Mouse (Mus musculus) forebrain, embryonic 15.5 days (tissue): ENCODE results near the gene Plppr3. TPM values are rescaled to one million over a fixed set of nuclear protein-coding genes. Genes with fewer than 3 reads are reported as not detected.
A peak's percentile ranks its signal among the peaks of the same experiment; 100 is the strongest.

Source experiments
- ATAC-seq: fragments of 200-750 bp; cut with Nextera tagmentation; replicated peaks from 2 replicates; pipeline ENCODE4 v1.8.0; 2017; ENCODE audit warnings: mild to moderate bottlenecking, moderate TSS enrichment, moderate library complexity
- H3K27ac ChIP-seq: fragments of 300-500 bp; sonication (generic); replicated peaks from 2 replicates; pipeline ENCODE4 v1.5.1; 2015; ENCODE audit warnings: mild to moderate bottlenecking, inconsistent platforms
- H3K27me3 ChIP-seq: fragments of 300-500 bp; sonication (generic); 2 replicates; pipeline ENCODE4 v1.6.1; 2015; ENCODE audit warnings: inconsistent platforms
- H3K36me3 ChIP-seq: fragments of 300-500 bp; sonication (generic); 2 replicates; pipeline ENCODE4 v1.6.1; 2015; ENCODE audit warnings: mild to moderate bottlenecking, inconsistent platforms
- H3K4me1 ChIP-seq: fragments of 300-500 bp; sonication (generic); 2 replicates; pipeline ENCODE4 v1.6.1; 2015; ENCODE audit warnings: inconsistent platforms
- H3K4me2 ChIP-seq: fragments of 300-500 bp; sonication (generic); replicated peaks from 2 replicates; pipeline ENCODE4 v1.6.1; 2015; ENCODE audit warnings: mild to moderate bottlenecking, inconsistent platforms
- H3K4me3 ChIP-seq: fragments of 300-500 bp; sonication (generic); 2 replicates; pipeline ENCODE4 v1.5.1; 2015; ENCODE audit warnings: mild to moderate bottlenecking, inconsistent platforms
- H3K9ac ChIP-seq: fragments of 300-500 bp; sonication (generic); replicated peaks from 2 replicates; pipeline ENCODE4 v1.6.1; 2015; ENCODE audit warnings: mild to moderate bottlenecking, inconsistent platforms
- H3K9me3 ChIP-seq: fragments of 300-500 bp; sonication (generic); 2 replicates; pipeline ENCODE4 v1.6.1; 2016; ENCODE audit warnings: inconsistent platforms
- WGBS: fragments of 180-500 bp; shearing (Covaris S2); methylation state at CpG from one replicate; pipeline ENCODE4 v1.1.7; 2015; ENCODE audit warnings: mixed read lengths; 5-methylcytosine and 5-hydroxymethylcytosine counted together
- polyA plus RNA-seq: library from polyadenylated mRNA; unstranded; fragments of >200 nt; fragmentation: Nextera tagmentation; extraction: Ambion mirVana; gene quantifications from 2 replicates; pipeline ENCODE4 v1.2.1, GENCODE M21; 2015

Plppr3 gene
- polyA plus RNA-seq, 1 experiment from 2014 or later, result 410 TPM

DNA sequence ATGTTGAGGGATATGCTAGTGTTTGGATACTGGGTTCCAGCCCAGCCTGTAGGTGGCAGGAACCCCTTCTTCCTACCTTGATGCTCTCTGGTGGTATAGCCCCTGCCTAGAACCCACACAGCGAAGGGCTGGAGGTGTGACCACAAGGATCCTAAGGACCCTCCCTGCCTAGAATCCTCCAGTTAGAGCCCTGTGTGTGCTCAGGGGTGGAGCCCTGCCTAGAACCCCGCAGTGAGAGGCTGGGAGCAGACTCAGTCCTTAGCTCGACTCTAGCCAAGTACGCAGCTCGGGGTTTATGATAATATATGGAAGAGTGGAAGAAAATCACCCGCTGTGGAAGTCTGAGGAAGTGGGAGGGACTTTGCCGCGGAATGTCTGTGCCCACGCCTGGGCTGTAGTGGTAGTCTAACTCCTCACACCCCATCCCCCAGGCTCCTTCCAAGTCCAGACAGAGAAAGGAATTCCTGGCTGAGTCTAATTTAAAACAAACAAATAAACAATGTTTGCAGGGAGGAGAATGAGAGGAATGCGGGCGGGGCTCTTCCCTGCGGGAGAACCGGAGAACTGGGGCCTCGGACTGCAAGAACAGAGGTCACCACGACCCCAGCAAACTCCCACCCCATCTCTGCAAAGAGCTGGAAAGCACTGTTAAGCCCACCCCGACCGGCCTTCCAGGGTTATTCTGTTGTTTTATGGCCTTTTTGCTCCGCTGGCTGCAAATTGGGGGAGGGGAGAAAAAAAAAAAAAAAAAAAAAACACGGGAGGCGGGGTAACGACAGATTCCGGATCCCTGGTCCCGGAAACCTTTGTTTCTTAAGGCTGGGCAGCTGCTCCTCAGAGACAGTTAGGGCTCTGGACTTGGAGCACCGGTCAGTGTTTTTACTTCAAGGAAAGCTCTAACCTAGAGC lies 33.5 kb downstream of the Plppr3 start:
- WGBS, result under 1% methylated on average over 24 of the region's 24 CpGs
- H3K36me3 ChIP-seq, result no peaks in the 10 kb centered on the region
- no peaks in the 10 kb centered on the region for H3K27me3 ChIP-seq
- peak; percentile 87 for ATAC-seq
- H3K4me1 ChIP-seq, result peaks cover 17% of the 10 kb centered on the region
- H3K4me2 ChIP-seq, result peak overlapping the region; percentile 67
- peak overlapping the region; percentile 51 for H3K9ac ChIP-seq
- H3K27ac ChIP-seq, result peak overlapping the region; percentile 78
- H3K4me3 ChIP-seq, result peak overlapping the region; percentile 39
- no peaks in the 10 kb centered on the region for H3K9me3 ChIP-seq

DNA sequence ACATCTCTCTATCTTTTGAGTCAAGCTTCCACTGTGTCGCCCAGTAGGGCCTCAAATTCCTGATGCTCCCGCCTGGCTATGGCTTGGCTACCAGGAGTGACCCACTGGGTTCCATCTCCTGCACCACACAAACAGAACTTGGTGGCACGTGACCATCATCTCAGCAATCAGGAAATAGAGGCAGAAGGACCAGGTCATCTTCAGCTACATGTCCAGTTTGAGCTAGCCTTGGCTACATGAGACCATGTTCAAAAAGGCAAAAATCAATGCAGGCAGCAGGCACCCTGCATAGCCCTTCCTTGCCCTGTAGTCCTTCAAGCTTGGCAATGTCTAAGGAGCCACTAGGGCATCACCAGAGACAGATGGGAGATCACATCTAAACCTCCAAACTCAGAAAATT lies 34.3 kb downstream of the Plppr3 start:
- WGBS, result 90% methylated on average over 3 of the region's 3 CpGs
- no peaks in the 10 kb centered on the region for H3K27me3 ChIP-seq
- peak overlapping the region; percentile 78 for H3K27ac ChIP-seq
- no peak overlapping the region for H3K4me3 ChIP-seq
- H3K9ac ChIP-seq, result 0 out of 2 replicates have a peak overlapping the region, but pooled peaks have one; percentile 51
- no peaks in the 10 kb centered on the region for H3K36me3 ChIP-seq
- no peak for ATAC-seq
- no peaks in the 10 kb centered on the region for H3K9me3 ChIP-seq
- peaks cover 17% of the 10 kb centered on the region for H3K4me1 ChIP-seq
- no peak overlapping the region for H3K4me2 ChIP-seq

DNA sequence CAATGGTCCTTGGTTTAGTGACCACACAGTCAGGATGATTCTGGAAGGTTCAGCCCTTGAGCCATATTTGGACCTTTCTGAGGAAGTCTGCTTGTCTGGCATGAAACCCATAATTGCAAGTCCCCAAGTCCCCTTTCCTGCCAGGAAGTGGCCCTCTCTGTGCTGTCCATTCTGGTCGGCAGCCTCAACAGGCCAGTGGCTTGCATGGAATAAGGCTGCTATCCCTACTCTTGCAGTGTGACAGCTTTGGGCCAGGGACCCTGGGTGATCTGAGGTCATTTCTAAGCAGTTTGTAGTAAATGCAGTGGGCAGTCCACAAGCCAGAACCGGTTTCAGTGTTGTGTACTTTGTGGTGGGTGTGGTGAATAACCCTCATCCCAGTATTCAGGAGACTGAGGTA lies 36.3 kb downstream of the Plppr3 start:
- Histone ChIP-seq H3K4me2 (no peak overlapping the region), H3K9ac (no peak overlapping the region), H3K36me3 (no peaks in the 10 kb centered on the region), H3K27ac (no peak overlapping the region), H3K9me3 (no peaks in the 10 kb centered on the region), H3K27me3 (no peaks in the 10 kb centered on the region), H3K4me3 (no peak overlapping the region), H3K4me1 (peaks cover 14% of the 10 kb centered on the region)
- 85% methylated on average over 2 of the region's 2 CpGs for WGBS
- ATAC-seq, result no peak

DNA sequence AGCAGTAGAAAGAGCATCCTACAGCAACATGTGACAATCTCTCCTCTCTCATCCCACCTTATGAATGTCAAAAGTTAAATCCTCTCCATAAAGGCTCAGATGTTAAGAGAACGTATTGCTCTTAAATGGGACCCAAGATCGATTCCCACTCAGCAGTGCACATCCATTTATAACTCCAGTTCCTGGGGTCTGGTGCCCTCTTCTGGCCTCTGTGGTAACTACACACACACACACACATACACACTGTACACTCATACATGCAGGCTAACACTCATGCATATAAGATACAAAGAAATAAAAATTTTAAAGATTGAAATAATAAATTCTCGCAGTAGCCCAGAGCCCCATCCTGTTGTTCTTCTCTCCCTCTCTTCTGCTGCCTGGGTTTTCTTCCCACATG lies 37.5 kb downstream of the Plppr3 start:
- WGBS, result 97% methylated on average over 3 of the region's 3 CpGs
- H3K27ac ChIP-seq, result no peak overlapping the region
- H3K4me1 ChIP-seq, result peaks cover 13% of the 10 kb centered on the region
- H3K9ac ChIP-seq, result no peak overlapping the region
- no peaks in the 10 kb centered on the region for H3K36me3 ChIP-seq
- H3K4me3 ChIP-seq, result no peak overlapping the region
- H3K27me3 ChIP-seq, result no peaks in the 10 kb centered on the region
- no peak overlapping the region for H3K4me2 ChIP-seq
- no peak for ATAC-seq
- no peaks in the 10 kb centered on the region for H3K9me3 ChIP-seq

DNA sequence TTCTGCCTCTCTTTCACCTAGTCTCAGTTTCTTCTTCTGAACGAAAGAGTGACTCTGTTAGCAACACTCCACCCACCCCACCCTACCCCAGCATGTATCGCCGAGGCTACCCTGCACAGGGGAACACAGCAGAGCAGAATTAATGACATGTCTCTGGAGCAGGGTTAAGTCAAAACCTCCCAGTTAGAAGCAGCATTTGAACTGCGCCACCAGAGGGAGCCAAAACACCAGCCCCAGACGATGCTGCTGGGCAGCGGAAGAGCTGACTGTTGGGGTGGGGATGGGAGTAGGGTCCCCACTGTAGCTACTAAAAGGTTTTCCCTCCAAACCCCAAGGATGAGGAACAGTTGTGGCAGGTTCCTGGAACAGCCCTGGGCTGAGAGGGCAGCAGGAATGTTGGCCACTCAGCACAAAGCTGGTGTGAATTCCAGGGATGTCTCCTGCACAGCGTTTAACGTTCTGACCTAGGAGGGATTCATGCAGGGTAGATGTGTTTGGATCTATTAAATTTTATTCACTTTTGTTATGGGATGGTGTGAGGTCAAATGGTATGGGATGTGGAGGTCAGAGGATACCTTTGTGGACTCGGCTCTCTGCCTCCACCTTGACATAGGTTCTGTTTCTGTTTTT lies 39.5 kb downstream of the Plppr3 start:
- Histone ChIP-seq H3K9me3 (no peaks in the 10 kb centered on the region), H3K4me2 (no peak overlapping the region), H3K27ac (no peak overlapping the region), H3K4me1 (peaks cover 3% of the 10 kb centered on the region; the same call in 1 of the 2 replicates), H3K27me3 (no peaks in the 10 kb centered on the region), H3K9ac (no peak overlapping the region), H3K36me3 (no peaks in the 10 kb centered on the region), H3K4me3 (no peak overlapping the region)
- ATAC-seq, result peak; percentile 66
- 24% methylated on average over 9 of the region's 9 CpGs for WGBS

DNA sequence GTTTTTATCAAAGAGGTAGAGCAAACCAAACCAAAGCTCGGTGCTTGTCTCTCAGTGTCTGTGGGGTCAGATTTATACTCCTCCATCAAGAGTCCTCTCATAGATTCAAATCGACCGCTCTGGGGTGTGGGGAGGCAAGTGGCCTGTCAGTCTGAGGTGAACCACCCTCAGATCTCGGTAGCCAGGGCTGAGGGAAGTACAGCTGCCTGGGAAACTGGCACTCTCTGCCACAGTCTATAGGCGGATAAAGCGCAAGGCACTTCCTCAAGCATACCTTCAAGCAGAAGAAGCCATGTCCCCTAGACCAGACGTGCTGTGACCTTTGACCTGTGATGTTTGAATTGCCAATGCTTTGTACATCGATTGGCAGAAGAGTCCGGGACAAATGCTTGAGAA lies 41.6 kb downstream of the Plppr3 start:
- Histone ChIP-seq H3K27ac (no peak overlapping the region), H3K4me1 (peaks cover 3% of the 10 kb centered on the region; the same call in 1 of the 2 replicates), H3K9me3 (no peaks in the 10 kb centered on the region), H3K4me2 (no peak overlapping the region), H3K27me3 (no peaks in the 10 kb centered on the region), H3K9ac (no peak overlapping the region), H3K36me3 (no peaks in the 10 kb centered on the region), H3K4me3 (no peak overlapping the region)
- ATAC-seq, result no peak
- WGBS, result 76% methylated on average over 9 of the region's 9 CpGs

DNA sequence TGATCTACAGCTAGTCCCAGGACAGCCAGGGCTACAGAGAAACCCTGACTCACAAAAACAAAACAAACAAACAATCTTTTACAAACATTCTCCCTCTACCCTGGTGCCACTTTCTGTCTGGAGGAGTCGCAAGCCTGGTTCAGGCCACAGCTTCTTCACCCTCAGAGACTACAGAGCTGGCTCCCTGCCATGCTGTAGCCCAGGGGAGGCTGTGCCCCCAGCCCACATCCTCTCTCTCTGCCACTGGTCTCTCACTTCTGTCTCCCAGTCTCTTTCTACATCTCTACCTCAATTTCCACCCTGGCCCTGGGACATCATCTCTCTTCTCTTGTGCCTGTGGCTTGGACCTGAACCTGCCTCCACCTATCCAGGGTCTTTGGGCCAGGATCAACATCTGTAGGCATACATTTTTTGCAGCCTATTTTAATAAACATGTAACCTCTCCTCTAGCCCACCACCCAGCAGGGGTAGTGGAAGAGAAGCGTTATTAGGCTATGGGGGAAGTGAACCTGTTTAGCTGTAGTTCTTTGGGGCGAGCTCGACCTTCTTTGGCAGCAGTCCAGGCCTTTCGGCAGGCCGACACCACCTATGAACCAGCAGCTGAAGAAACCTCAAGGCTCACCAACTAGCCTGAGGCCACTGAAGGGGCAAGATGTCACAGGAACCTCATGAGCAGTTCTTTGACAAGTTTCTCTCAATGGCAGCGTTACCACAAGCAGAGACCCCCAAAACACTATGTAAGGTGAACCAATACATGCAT lies 42.2 kb downstream of the Plppr3 start:
- ATAC-seq, result no peak
- no peak overlapping the region for H3K4me3 ChIP-seq
- H3K4me2 ChIP-seq, result no peak overlapping the region
- H3K9me3 ChIP-seq, result no peaks in the 10 kb centered on the region
- 60% methylated on average over 7 of the region's 7 CpGs for WGBS
- H3K4me1 ChIP-seq, result peaks cover 3% of the 10 kb centered on the region; the same call in 1 of the 2 replicates
- 0 out of 2 replicates have a peak overlapping the region, but pooled peaks have one; percentile 1 for H3K9ac ChIP-seq
- no peaks in the 10 kb centered on the region for H3K36me3 ChIP-seq
- H3K27ac ChIP-seq, result no peak overlapping the region
- no peaks in the 10 kb centered on the region for H3K27me3 ChIP-seq

DNA sequence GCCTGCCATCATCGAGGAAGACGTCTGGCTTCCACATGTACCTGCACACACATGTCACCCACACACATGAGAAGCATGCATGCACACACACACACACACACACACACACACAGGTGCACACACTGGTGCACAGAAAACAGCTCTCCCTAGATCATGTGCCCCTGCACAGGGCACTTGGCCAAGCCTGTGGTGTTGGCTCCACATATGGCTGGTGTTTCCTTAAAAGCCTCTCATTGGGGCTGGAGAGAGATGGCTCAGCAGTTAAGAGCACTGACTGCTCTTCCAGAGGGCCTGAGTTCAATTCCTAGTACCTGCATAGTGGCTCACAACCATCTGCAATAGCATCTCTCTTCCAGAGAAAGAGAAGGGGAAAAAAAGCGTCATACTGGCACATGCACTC lies 42.9 kb downstream of the Plppr3 start:
- no peak overlapping the region for H3K27ac ChIP-seq
- no peak overlapping the region for H3K4me2 ChIP-seq
- ATAC-seq, result no peak
- no peak overlapping the region for H3K4me3 ChIP-seq
- no peaks in the 10 kb centered on the region for H3K27me3 ChIP-seq
- WGBS, result 90% methylated on average over 3 of the region's 3 CpGs
- peaks cover 3% of the 10 kb centered on the region; the same call in 1 of the 2 replicates for H3K4me1 ChIP-seq
- H3K9me3 ChIP-seq, result no peaks in the 10 kb centered on the region
- H3K9ac ChIP-seq, result 0 out of 2 replicates have a peak overlapping the region, but pooled peaks have one; percentile 1
- no peaks in the 10 kb centered on the region for H3K36me3 ChIP-seq

DNA sequence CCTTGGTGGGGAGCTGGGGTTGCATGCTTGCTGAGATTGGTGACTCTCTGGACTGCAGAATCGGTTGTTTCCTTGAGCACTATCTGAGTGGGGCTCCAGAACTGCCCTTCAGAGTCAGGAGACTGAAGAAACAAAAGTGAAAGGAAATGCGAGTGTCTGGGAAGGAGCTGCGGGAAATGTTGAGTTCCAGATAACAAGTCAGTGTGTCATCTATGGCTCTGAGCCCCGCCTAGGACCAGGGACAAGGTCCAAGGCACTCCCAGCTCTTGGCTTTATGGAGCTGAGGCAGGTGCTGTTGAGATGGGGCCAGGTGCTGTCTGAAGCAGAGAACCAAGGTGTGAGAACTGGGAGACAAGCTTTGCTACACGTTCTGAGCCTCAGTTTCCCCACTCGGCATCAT lies 50.0 kb downstream of the Plppr3 start:
- H3K27ac ChIP-seq, result no peak overlapping the region
- no peak overlapping the region for H3K4me3 ChIP-seq
- WGBS, result 73% methylated on average over 6 of the region's 6 CpGs
- ATAC-seq, result no peak
- no peaks in the 10 kb centered on the region for H3K27me3 ChIP-seq
- peaks cover 19% of the 10 kb centered on the region for H3K36me3 ChIP-seq
- H3K9ac ChIP-seq, result no peak overlapping the region
- no peak overlapping the region for H3K4me2 ChIP-seq
- H3K4me1 ChIP-seq, result no peaks in the 10 kb centered on the region
- no peaks in the 10 kb centered on the region for H3K9me3 ChIP-seq

DNA sequence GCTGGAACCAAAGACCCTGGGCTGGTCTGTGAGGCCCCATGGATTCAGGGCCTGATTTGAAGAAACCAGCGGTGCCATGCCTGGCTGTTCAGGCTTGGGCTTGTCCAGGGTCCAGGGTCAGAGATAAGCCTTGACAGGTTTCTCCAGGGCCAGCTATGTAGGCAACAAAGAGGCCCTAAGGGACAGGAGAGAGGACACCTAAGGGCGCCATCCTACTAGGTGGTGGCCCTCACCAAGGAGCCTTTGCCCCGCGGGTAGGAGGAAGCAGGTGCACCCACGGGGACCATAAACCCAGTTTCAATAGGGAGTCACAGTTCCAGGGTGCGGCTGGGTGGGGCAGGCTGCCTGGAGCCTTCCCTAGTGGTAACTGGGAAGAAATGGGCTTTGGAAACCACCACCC lies 51.4 kb downstream of the Plppr3 start:
- H3K27ac ChIP-seq, result no peak overlapping the region
- WGBS, result 81% methylated on average over 6 of the region's 6 CpGs

DNA sequence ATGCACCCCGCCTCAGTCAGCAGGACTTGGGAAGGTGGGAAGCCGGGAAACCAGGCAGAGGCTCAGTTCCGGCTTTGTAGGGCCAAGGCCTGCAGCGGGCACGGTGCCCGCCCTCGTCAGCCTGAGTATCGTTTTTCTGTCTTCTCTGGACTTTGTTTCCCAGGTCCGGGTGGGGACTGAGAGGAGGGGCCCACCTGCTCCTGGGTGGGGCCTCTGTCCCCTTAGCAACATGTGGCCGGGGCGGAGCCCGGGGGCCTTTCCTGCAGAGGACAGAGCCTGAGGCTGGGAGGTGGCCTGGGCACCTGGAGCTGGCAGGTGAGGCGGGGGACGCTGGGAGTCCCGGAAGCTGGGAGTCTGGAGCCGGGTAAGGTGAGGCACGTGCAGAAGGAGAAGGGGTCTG lies 52.1 kb downstream of the Plppr3 start:
- Histone ChIP-seq H3K36me3 (peaks cover 34% of the 10 kb centered on the region), H3K4me2 (no peak overlapping the region), H3K27ac (no peak overlapping the region), H3K27me3 (no peaks in the 10 kb centered on the region), H3K9me3 (no peaks in the 10 kb centered on the region), H3K9ac (no peak overlapping the region), H3K4me3 (no peak overlapping the region), H3K4me1 (no peaks in the 10 kb centered on the region)
- 37% methylated on average over 17 of the region's 17 CpGs for WGBS
- no peak for ATAC-seq

More for the DNA sequence above, 51.4 kb downstream of the Plppr3 start:
- Histone ChIP-seq H3K36me3 (peaks cover 33% of the 10 kb centered on the region), H3K4me2 (no peak overlapping the region), H3K27me3 (no peaks in the 10 kb centered on the region), H3K4me1 (no peaks in the 10 kb centered on the region), H3K9me3 (no peaks in the 10 kb centered on the region), H3K4me3 (no peak overlapping the region), H3K9ac (no peak overlapping the region)
- ATAC-seq, result no peak

DNA sequence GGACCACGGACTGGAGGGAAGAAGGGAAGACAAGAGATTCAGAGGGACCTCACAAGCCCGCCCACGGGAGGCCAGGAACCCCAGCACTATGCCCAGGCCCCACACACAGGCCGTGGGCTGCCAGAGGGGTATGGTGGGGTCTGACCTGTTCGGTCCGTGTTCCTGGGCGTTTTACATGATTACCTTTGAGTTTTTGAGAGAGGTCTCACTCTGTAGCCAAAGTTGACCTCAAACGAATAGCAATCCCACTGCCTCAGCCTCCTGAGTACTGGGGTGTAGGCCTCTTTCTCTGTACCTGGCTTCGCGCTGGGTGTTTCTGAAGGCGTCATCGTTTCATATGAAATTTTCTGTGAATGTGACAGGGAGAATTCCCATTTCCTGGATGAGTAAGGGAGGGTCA lies 52.7 kb downstream of the Plppr3 start:
- Histone ChIP-seq H3K9ac (no peak overlapping the region), H3K27ac (no peak overlapping the region), H3K4me2 (no peak overlapping the region), H3K36me3 (peaks cover 39% of the 10 kb centered on the region), H3K4me3 (no peak overlapping the region), H3K9me3 (no peaks in the 10 kb centered on the region), H3K27me3 (no peaks in the 10 kb centered on the region), H3K4me1 (no peaks in the 10 kb centered on the region)
- no peak for ATAC-seq
- 90% methylated on average over 12 of the region's 12 CpGs for WGBS
